Mouse (Mus musculus) ES-Bruce4 (cell line): ENCODE measurements around the gene Togaram2. TPM values are rescaled to one million over a fixed set of nuclear protein-coding genes. Genes with fewer than 3 reads are reported as not detected.

ENCODE experiments used
- H3K27ac ChIP-seq: 2 replicates; pipeline ENCODE4 v1.5.1; 2012; ENCODE audit warnings: low read length, inconsistent platforms; ENCODE audit not compliant: insufficient read depth
- H3K27me3 ChIP-seq: 2 replicates; pipeline ENCODE4 v1.6.1; 2012; ENCODE audit warnings: mild to moderate bottlenecking, low read length, inconsistent platforms; ENCODE audit not compliant: control insufficient read depth, poor library complexity, insufficient read depth, severe bottlenecking
- H3K36me3 ChIP-seq: 2 replicates; pipeline ENCODE4 v1.6.1; 2012; ENCODE audit warnings: inconsistent platforms, mild to moderate bottlenecking, low read length, moderate library complexity; ENCODE audit not compliant: control insufficient read depth, poor library complexity, insufficient read depth, severe bottlenecking
- H3K4me1 ChIP-seq: one replicate; pipeline ENCODE4 v1.8.1; 2011; ENCODE audit warnings: low read length; ENCODE audit not compliant: control insufficient read depth, insufficient read depth
- H3K4me3 ChIP-seq: 2 replicates; pipeline ENCODE4 v1.5.1; 2011; ENCODE audit warnings: low read depth, mild to moderate bottlenecking, low read length
- H3K9ac ChIP-seq: 2 replicates; pipeline ENCODE4 v1.6.1; 2012; ENCODE audit warnings: low read depth, mild to moderate bottlenecking, inconsistent platforms; ENCODE audit not compliant: poor library complexity, severe bottlenecking
- H3K9me3 ChIP-seq: replicated peaks from 2 replicates; pipeline ENCODE4 v1.6.1; 2012; ENCODE audit warnings: mild to moderate bottlenecking, low read length, inconsistent platforms; ENCODE audit not compliant: control insufficient read depth, poor library complexity, insufficient read depth, severe bottlenecking
- CTCF ChIP-seq: IDR thresholded peaks from one replicate; pipeline ENCODE4 v1.8.1; 2011; ENCODE audit warnings: low read depth, low read length
- EP300 ChIP-seq: IDR thresholded peaks from 2 replicates; pipeline ENCODE4 v1.6.1; 2011; ENCODE audit warnings: low read depth, low read length; ENCODE audit not compliant: insufficient read depth
- POLR2A ChIP-seq: IDR thresholded peaks from one replicate; pipeline ENCODE4 v1.8.1; 2011; ENCODE audit warnings: low read length; ENCODE audit not compliant: insufficient read depth
- polyA plus RNA-seq: library from polyadenylated mRNA; stranded (reverse); fragments of >200 nt; gene quantifications from 2 replicates; pipeline ENCODE4 v1.2.4, GENCODE M21; 2011; ENCODE audit warnings: low read depth; ENCODE audit not compliant: missing spikeins, insufficient read depth, insufficient read length

The Togaram2 gene
- polyA plus RNA-seq, 1 experiment = not detected

- no peaks in the 10 kb centered on the region for H3K4me1 ChIP-seq
- no peak overlapping the region for H3K4me3 ChIP-seq
- no peak overlapping the region for H3K27ac ChIP-seq
- no peak overlapping the region for H3K9ac ChIP-seq
- no peak for TF ChIP-seq CTCF
- no peak for TF ChIP-seq EP300
- TF ChIP-seq POLR2A = no peak
- H3K27me3 ChIP-seq = no peaks in the 10 kb centered on the region
- no peaks in the 10 kb centered on the region for H3K9me3 ChIP-seq
- H3K36me3 ChIP-seq = peaks cover 81% of the 10 kb centered on the region
These were observed 32.5 kb upstream of the Togaram2 start for GRCm38 (mm10) chr17:71640421-71641085.

- Histone ChIP-seq H3K36me3 (peaks cover 79% of the 10 kb centered on the region), H3K27ac (no peak overlapping the region), H3K4me3 (no peak overlapping the region), H3K27me3 (no peaks in the 10 kb centered on the region), H3K4me1 (no peaks in the 10 kb centered on the region), H3K9me3 (no peaks in the 10 kb centered on the region), H3K9ac (no peak overlapping the region)
- TF ChIP-seq POLR2A (no peak), CTCF (no peak), EP300 (no peak)
These were observed 30.9 kb upstream of the Togaram2 start for GRCm38 (mm10) chr17:71642190-71642589.

- H3K27ac ChIP-seq = no peak overlapping the region
- H3K9ac ChIP-seq = no peak overlapping the region
- no peak overlapping the region for H3K4me3 ChIP-seq
- H3K36me3 ChIP-seq = peaks cover 85% of the 10 kb centered on the region
- H3K9me3 ChIP-seq = no peaks in the 10 kb centered on the region
- H3K4me1 ChIP-seq = no peaks in the 10 kb centered on the region
- no peaks in the 10 kb centered on the region for H3K27me3 ChIP-seq
- no peak for TF ChIP-seq POLR2A
- no peak for TF ChIP-seq CTCF
- TF ChIP-seq EP300 = no peak
These were observed 23.1 kb upstream of the Togaram2 start for GRCm38 (mm10) chr17:71650011-71650410.

GRCm38 (mm10) chr17:71652495-71652894 lies 20.6 kb upstream of the Togaram2 start:
- Histone ChIP-seq H3K27ac (no peak overlapping the region; the same call in 1 of the 2 replicates), H3K4me1 (no peaks in the 10 kb centered on the region), H3K4me3 (no peak overlapping the region), H3K9me3 (no peaks in the 10 kb centered on the region), H3K9ac (no peak overlapping the region), H3K27me3 (no peaks in the 10 kb centered on the region), H3K36me3 (peaks cover 80% of the 10 kb centered on the region)
- TF ChIP-seq EP300 (no peak), POLR2A (no peak), CTCF (no peak)

GRCm38 (mm10) chr17:71652934-71653333 lies 20.1 kb upstream of the Togaram2 start:
- TF ChIP-seq POLR2A = no peak
- Histone ChIP-seq H3K4me3 (no peak overlapping the region), H3K4me1 (no peaks in the 10 kb centered on the region), H3K27ac (no peak overlapping the region; the same call in 1 of the 2 replicates), H3K9me3 (no peaks in the 10 kb centered on the region), H3K36me3 (peaks cover 80% of the 10 kb centered on the region), H3K9ac (no peak overlapping the region), H3K27me3 (no peaks in the 10 kb centered on the region)

- H3K4me3 ChIP-seq = no peak overlapping the region
- H3K4me1 ChIP-seq = no peaks in the 10 kb centered on the region
- TF ChIP-seq POLR2A = no peak
- TF ChIP-seq CTCF = no peak
- no peak for TF ChIP-seq EP300
- no peaks in the 10 kb centered on the region for H3K27me3 ChIP-seq
- H3K36me3 ChIP-seq = peaks cover 47% of the 10 kb centered on the region
- H3K9ac ChIP-seq = no peak overlapping the region
- H3K27ac ChIP-seq = no peak overlapping the region
- no peaks in the 10 kb centered on the region for H3K9me3 ChIP-seq
These were observed 15.5 kb upstream of the Togaram2 start for GRCm38 (mm10) chr17:71657521-71657920.
